Mouse (Mus musculus) limb, embryonic 14.5 days (tissue): ENCODE results near the gene Apba2. TPM values are rescaled to one million over a fixed set of nuclear protein-coding genes. Genes with fewer than 3 reads are reported as not detected.

Experiments used
- ATAC-seq: fragments of 200-750 bp; cut with Nextera tagmentation; 2 replicates; pipeline ENCODE4 v1.8.0; 2017; ENCODE audit warnings: low read depth, moderate number of reproducible peaks, moderate TSS enrichment; ENCODE audit not compliant: low FRiP score
- DNase-seq: peaks from one replicate; pipeline ENCODE4 v3.0.0-alpha.2; 2015; ENCODE audit warnings: low spot score
- H3K27ac ChIP-seq: fragments of 300-500 bp; sonication (generic); replicated peaks from 2 replicates; pipeline ENCODE4 v1.5.1; 2014; ENCODE audit warnings: low read depth, mild to moderate bottlenecking, low read length, moderate library complexity, mixed read lengths
- H3K27me3 ChIP-seq: fragments of 300-500 bp; sonication (generic); 2 replicates; pipeline ENCODE4 v1.6.1; 2014; ENCODE audit warnings: low read length, mixed read lengths; ENCODE audit not compliant: control insufficient read depth, insufficient read depth
- H3K36me3 ChIP-seq: fragments of 300-500 bp; sonication (generic); 2 replicates; pipeline ENCODE4 v1.6.1; 2014; ENCODE audit warnings: mild to moderate bottlenecking, low read length, moderate library complexity, mixed read lengths; ENCODE audit not compliant: control insufficient read depth, insufficient read depth
- H3K4me1 ChIP-seq: fragments of 300-500 bp; sonication (generic); 2 replicates; pipeline ENCODE4 v1.6.1; 2014; ENCODE audit warnings: antibody characterized with exemption, low read length, mixed read lengths; ENCODE audit not compliant: control insufficient read depth, insufficient read depth
- H3K4me2 ChIP-seq: fragments of 300-500 bp; sonication (generic); replicated peaks from 2 replicates; pipeline ENCODE4 v1.6.1; 2014; ENCODE audit warnings: low read depth, mild to moderate bottlenecking, low read length, moderate library complexity; ENCODE audit not compliant: severe bottlenecking
- H3K4me3 ChIP-seq: fragments of 300-500 bp; sonication (generic); replicated peaks from 2 replicates; pipeline ENCODE4 v1.5.1; 2014; ENCODE audit warnings: low read length
- H3K9ac ChIP-seq: fragments of 300-500 bp; sonication (generic); 2 replicates; pipeline ENCODE4 v1.6.1; 2014; ENCODE audit warnings: mild to moderate bottlenecking, low read depth, low read length, moderate library complexity; ENCODE audit not compliant: severe bottlenecking
- H3K9me3 ChIP-seq: fragments of 300-500 bp; sonication (generic); 2 replicates; pipeline ENCODE4 v1.6.1; 2016; ENCODE audit warnings: low read length; ENCODE audit not compliant: control insufficient read depth
- POLR2A ChIP-seq: fragments of 200-500 bp; IDR thresholded peaks from 2 replicates; pipeline ENCODE4 v1.8.0; 2012; ENCODE audit warnings: inconsistent platforms, mild to moderate bottlenecking, moderate library complexity, borderline replicate concordance; ENCODE audit not compliant: insufficient read depth, insufficient read length; ENCODE audit errors: extremely low read depth
- WGBS: fragments of 180-500 bp; shearing (Covaris S2); extraction: QIAGEN DNeasy Blood & Tissue Kit; methylation state at CpG from one replicate; pipeline ENCODE4 v1.1.7; 2014; 5-methylcytosine and 5-hydroxymethylcytosine counted together
- polyA plus RNA-seq, 2 experiments: library from polyadenylated mRNA; depleted of rRNA in 1 of 2; stranded (reverse) in 1 of 2; unstranded in 1 of 2; fragments of >200 nt; fragmentation: Nextera tagmentation in 1 of 2; extraction: Ambion mirVana in 1 of 2; gene quantifications; 2 replicates each; pipeline versions ENCODE4 v1.2.1 to v1.2.3; 2012 to 2014

Apba2 gene
- polyA plus RNA-seq, 2 experiments, result 7.4 to 10.3 TPM

- H3K27ac ChIP-seq, result no peak overlapping the region
- H3K36me3 ChIP-seq, result no peaks in the 10 kb centered on the region
- H3K9me3 ChIP-seq, result no peaks in the 10 kb centered on the region
- H3K4me1 ChIP-seq, result no peaks in the 10 kb centered on the region
- no peak for ATAC-seq
- TF ChIP-seq POLR2A, result no peak
- H3K9ac ChIP-seq, result no peak overlapping the region
- 93% methylated on average over 1 of the region's 1 CpGs for WGBS
- H3K4me3 ChIP-seq, result no peak overlapping the region
- H3K27me3 ChIP-seq, result no peaks in the 10 kb centered on the region
- no peak overlapping the region for H3K4me2 ChIP-seq
- no peak for DNase-seq
Measured at GRCm38 (mm10) chr7:64550856-64551255, 49.4 kb downstream of the Apba2 start.

- WGBS, result 78% methylated on average over 11 of the region's 16 CpGs
- ATAC-seq (no peak), DNase-seq (no peak)
- no peaks in the 10 kb centered on the region for H3K9me3 ChIP-seq
- no peak overlapping the region for H3K4me3 ChIP-seq
- H3K4me2 ChIP-seq, result no peak overlapping the region
- no peaks in the 10 kb centered on the region for H3K36me3 ChIP-seq
- no peaks in the 10 kb centered on the region for H3K27me3 ChIP-seq
- no peak overlapping the region for H3K27ac ChIP-seq
- no peak overlapping the region for H3K9ac ChIP-seq
- H3K4me1 ChIP-seq, result no peaks in the 10 kb centered on the region
- no peak for TF ChIP-seq POLR2A
Measured at GRCm38 (mm10) chr7:64552523-64553190, 51.2 kb downstream of the Apba2 start.

GRCm38 (mm10) chr7:64561711-64562498 lies 60.4 kb downstream of the Apba2 start:
- ATAC-seq, result no peak
- Histone ChIP-seq H3K9me3 (no peaks in the 10 kb centered on the region), H3K4me1 (no peaks in the 10 kb centered on the region), H3K27ac (no peak overlapping the region), H3K27me3 (no peaks in the 10 kb centered on the region), H3K4me3 (no peak overlapping the region), H3K36me3 (no peaks in the 10 kb centered on the region), H3K4me2 (no peak overlapping the region), H3K9ac (no peak overlapping the region)
- 62% methylated on average over 9 of the region's 9 CpGs for WGBS
- DNase-seq, result no peak
- TF ChIP-seq POLR2A, result no peak

GRCm38 (mm10) chr7:64564891-64565571 lies 63.5 kb downstream of the Apba2 start:
- no peak for TF ChIP-seq POLR2A
- no peak overlapping the region for H3K27ac ChIP-seq
- ATAC-seq (no peak), DNase-seq (no peak)
- H3K4me3 ChIP-seq, result no peak overlapping the region
- H3K4me1 ChIP-seq, result no peaks in the 10 kb centered on the region
- no peak overlapping the region for H3K9ac ChIP-seq
- no peaks in the 10 kb centered on the region for H3K36me3 ChIP-seq
- H3K27me3 ChIP-seq, result no peaks in the 10 kb centered on the region
- 70% methylated on average over 7 of the region's 7 CpGs for WGBS
- H3K4me2 ChIP-seq, result no peak overlapping the region
- no peaks in the 10 kb centered on the region for H3K9me3 ChIP-seq
